Mouse (Mus musculus) testis, adult 2 months (tissue): Measurements from ENCODE around the gene Tmem19. TPM values are rescaled to one million over a fixed set of nuclear protein-coding genes. Genes with fewer than 3 reads are reported as not detected.

Source experiments
- H3K27ac ChIP-seq: fragments of 200-500 bp; 2 replicates; pipeline ENCODE4 v1.5.1; 2012; ENCODE audit warnings: low read depth, low read length; ENCODE audit not compliant: control insufficient read depth, insufficient read depth
- H3K27me3 ChIP-seq: fragments of 200-500 bp; 2 replicates; pipeline ENCODE4 v1.6.1; 2012; ENCODE audit warnings: mild to moderate bottlenecking, low read length, moderate library complexity; ENCODE audit not compliant: control insufficient read depth, insufficient read depth
- H3K36me3 ChIP-seq: fragments of 200-500 bp; 2 replicates; pipeline ENCODE4 v1.6.1; 2012; ENCODE audit warnings: mild to moderate bottlenecking, low read length; ENCODE audit not compliant: control insufficient read depth, insufficient read depth
- H3K4me1 ChIP-seq: fragments of 200-500 bp; 2 replicates; pipeline ENCODE4 v1.6.1; 2012; ENCODE audit warnings: low read length; ENCODE audit not compliant: control insufficient read depth, insufficient read depth
- H3K4me3 ChIP-seq: fragments of 200-500 bp; 2 replicates; pipeline ENCODE4 v1.5.1; 2012; ENCODE audit warnings: low read depth, mild to moderate bottlenecking, low read length, moderate library complexity, mixed read lengths; ENCODE audit not compliant: control insufficient read depth
- CTCF ChIP-seq: fragments of 200-500 bp; IDR thresholded peaks from 2 replicates; pipeline ENCODE4 v1.5.1; 2012; ENCODE audit warnings: low read depth, mild to moderate bottlenecking, inconsistent platforms, low read length, moderate library complexity; ENCODE audit not compliant: control insufficient read depth, insufficient read depth, insufficient replicate concordance
- POLR2A ChIP-seq: fragments of 200-500 bp; IDR thresholded peaks from 2 replicates; pipeline ENCODE4 v1.6.1; 2012; ENCODE audit warnings: low read depth, mild to moderate bottlenecking, inconsistent platforms, low read length, moderate library complexity; ENCODE audit not compliant: control insufficient read depth
- polyA plus RNA-seq: library from polyadenylated mRNA; depleted of rRNA; stranded (reverse); fragments of >200 nt; gene quantifications from 2 replicates; pipeline ENCODE4 v1.2.3, GENCODE M21; 2012

Tmem19 gene
- polyA plus RNA-seq, 1 experiment = 6.8 TPM

DNA sequence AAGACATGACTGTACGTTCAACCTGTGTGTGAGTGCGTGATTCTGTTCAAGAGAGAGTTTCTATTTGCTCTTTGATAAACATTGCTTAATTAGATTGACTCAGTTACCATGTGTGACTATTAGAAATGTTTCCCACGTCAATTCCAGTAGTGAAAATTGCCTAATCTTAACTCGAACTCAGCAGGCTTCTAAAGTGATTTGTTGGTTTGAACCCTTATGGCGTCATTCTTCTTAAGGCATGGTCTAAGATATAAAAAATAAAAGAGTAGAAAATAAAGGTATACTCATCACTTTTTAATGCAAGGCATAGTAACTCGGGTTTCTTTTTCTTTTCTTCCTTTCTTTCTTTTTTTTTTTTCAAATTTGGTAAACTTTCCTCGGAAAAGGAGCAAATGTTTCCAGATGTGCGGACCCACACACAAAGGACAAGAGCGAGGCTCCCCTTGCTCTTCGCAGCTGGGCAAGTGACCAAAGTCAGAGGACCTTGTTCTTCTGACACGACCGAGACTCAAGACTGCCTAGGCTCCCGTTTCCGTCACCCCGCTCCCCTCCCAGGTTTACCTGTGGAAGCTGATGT lies 21.4 kb upstream of the Tmem19 start:
- peaks cover 3% of the 10 kb centered on the region; the same call in 1 of the 2 replicates for H3K4me1 ChIP-seq
- TF ChIP-seq CTCF (no peak), POLR2A (no peak)

DNA sequence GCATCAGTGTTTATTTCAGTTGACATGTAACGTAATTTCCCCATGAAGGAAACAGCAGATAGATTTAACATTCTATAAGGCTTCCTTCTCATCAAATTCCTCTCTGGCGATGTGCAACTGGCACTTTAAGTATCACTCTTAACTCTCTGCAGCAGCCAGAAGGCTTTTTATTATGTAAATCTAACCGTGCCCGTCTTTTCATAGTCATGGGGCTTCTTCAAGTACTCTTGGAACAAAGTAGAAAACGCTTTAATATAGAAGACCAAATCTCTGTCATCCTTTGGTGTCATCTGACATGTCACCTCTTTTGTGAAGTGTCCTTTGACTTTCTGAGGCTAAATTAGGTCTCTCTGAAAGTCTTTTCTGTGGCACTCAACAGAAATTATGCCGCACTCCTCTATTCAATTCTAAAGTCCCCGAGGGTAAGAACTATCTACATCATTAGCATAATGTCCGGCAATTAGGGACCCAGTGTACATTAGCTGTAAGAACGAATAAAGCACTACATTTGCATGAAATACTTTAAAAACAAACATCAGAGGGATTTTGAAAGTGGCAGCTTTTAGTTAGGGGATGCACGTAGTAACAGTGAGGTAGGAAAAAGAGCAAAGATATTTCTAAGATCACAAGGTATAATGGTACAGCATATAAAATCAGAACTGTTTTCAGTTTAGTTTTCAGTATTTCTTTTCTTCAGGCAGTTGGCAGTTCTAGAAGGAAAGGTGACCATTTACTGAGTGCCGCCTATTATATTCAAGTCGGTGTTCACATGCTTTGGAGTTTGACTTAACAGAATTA lies 20.7 kb upstream of the Tmem19 start:
- no peak overlapping the region for H3K4me3 ChIP-seq
- H3K27me3 ChIP-seq = no peaks in the 10 kb centered on the region
- no peak for TF ChIP-seq CTCF
- no peak for TF ChIP-seq POLR2A
- no peaks in the 10 kb centered on the region for H3K36me3 ChIP-seq
- no peak overlapping the region for H3K27ac ChIP-seq
- H3K4me1 ChIP-seq = peaks cover 3% of the 10 kb centered on the region; the same call in 1 of the 2 replicates

More for the DNA sequence above, 21.4 kb upstream of the Tmem19 start:
- Histone ChIP-seq H3K4me3 (peak overlapping the region; percentile 96), H3K27me3 (no peaks in the 10 kb centered on the region), H3K36me3 (no peaks in the 10 kb centered on the region; the same call in 1 of the 2 replicates), H3K27ac (peak overlapping the region; percentile 74)

- H3K36me3 ChIP-seq = no peaks in the 10 kb centered on the region
- H3K27ac ChIP-seq = no peak overlapping the region
- peaks cover 3% of the 10 kb centered on the region; the same call in 1 of the 2 replicates for H3K4me1 ChIP-seq
- no peaks in the 10 kb centered on the region for H3K27me3 ChIP-seq
- no peak overlapping the region for H3K4me3 ChIP-seq
- TF ChIP-seq CTCF (no peak), POLR2A (no peak)
These were observed 19.3 kb upstream of the Tmem19 start for GRCm38 (mm10) chr10:115381506-115382084.

GRCm38 (mm10) chr10:115363151-115363550 lies 850 bp upstream of the Tmem19 start:
- Histone ChIP-seq H3K27ac (peak overlapping the region; percentile 26; the same call in 1 of the 2 replicates), H3K27me3 (no peaks in the 10 kb centered on the region), H3K36me3 (no peaks in the 10 kb centered on the region), H3K4me3 (no peak overlapping the region), H3K4me1 (peaks cover 6% of the 10 kb centered on the region)
- no peak for TF ChIP-seq POLR2A
- no peak for TF ChIP-seq CTCF

DNA sequence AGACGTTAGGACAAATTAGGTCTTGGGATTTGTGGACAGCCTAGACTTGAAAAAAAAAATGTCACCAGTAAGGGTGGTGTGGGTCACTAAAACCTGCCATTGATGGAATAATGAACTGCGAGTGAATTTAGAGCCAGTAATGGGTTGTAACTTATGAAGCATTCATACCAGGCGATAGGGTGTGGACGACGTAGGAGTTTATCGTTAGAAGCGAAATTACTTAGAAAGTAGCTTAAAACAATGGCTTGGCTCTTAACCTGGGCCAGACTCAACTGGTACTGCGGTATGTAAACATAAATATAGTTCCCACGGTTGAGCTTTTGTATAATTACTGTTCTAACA lies 293 bp upstream of the Tmem19 start:
- no peak for TF ChIP-seq POLR2A
- TF ChIP-seq CTCF = no peak
- Histone ChIP-seq H3K36me3 (no peaks in the 10 kb centered on the region), H3K4me3 (peak overlapping the region; percentile 97), H3K4me1 (peaks cover 6% of the 10 kb centered on the region), H3K27ac (peak overlapping the region; percentile 95), H3K27me3 (no peaks in the 10 kb centered on the region)

DNA sequence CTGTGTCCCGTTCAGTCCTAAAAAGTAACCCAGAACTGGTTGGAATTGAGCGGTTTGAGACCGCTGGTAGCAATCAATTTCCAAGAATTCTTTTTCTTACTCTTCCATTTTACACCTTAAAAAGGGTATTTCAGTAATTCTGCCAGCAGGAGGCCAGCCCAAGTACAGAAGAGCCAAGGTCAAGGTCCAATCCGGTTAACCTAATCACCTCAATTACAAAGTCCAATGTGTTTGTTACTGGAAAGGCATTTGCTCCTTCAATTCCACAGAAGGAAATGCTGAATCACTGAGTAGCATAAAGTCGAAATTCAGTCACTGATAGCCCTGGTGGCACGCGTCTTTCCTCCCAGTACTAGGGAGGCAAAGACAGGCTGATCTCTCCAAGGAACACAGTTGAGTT lies 3.2 kb downstream of the Tmem19 start:
- no peaks in the 10 kb centered on the region for H3K27me3 ChIP-seq
- no peak overlapping the region for H3K4me3 ChIP-seq
- TF ChIP-seq POLR2A (no peak), CTCF (no peak)
- H3K27ac ChIP-seq = no peak overlapping the region
- peaks cover 6% of the 10 kb centered on the region for H3K4me1 ChIP-seq
- no peaks in the 10 kb centered on the region for H3K36me3 ChIP-seq

DNA sequence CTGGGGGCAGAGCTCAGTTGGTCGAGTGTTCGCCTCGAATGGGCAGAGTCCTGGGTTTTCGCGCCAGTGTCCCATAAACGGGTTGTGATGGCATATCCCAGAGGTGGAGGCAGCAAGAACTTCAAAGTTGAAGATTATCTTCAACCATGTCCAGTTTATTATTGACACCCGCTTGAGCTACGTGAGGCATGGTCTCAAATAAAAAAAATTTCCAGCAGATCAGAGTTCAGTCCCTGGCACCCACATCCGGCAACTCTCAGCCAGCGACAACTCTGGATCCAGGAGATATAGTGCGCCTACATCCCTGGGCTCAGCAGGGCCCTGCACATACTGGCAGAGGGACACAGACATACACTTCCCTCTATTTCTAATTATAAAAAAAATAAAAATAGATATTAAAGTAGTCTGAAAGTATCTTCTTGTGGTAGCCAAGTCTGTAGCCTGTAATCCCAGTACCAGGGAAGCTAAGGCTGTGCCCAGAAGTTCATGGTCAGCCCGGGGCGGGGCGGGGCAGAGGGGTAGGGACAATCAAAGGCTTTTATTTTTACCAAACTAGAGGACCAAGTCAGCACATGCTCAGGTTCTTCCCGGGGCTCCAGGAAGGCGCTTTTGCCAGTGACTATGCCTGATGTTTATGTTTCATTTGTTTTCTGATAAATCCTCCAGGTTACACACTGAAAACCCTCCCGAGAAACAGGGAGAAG lies 3.9 kb downstream of the Tmem19 start:
- Histone ChIP-seq H3K27me3 (no peaks in the 10 kb centered on the region), H3K27ac (no peak overlapping the region), H3K4me3 (no peak overlapping the region), H3K4me1 (peaks cover 6% of the 10 kb centered on the region), H3K36me3 (no peaks in the 10 kb centered on the region)
- no peak for TF ChIP-seq CTCF
- TF ChIP-seq POLR2A = no peak
